Mouse (Mus musculus) lung, postnatal 0 days (tissue): ENCODE data around the gene Grik3. TPM values are rescaled to one million over a fixed set of nuclear protein-coding genes. Genes with fewer than 3 reads are reported as not detected.
A peak's percentile ranks its signal among the peaks of the same experiment; 100 is the strongest.

Experiments used
- ATAC-seq: fragments of 200-750 bp; cut with Nextera tagmentation; 2 replicates; pipeline ENCODE4 v1.8.0; 2017; ENCODE audit warnings: moderate library complexity
- DNase-seq: peaks from one replicate; pipeline ENCODE4 v3.0.0-alpha.2; 2016; ENCODE audit warnings: low spot score
- H3K27ac ChIP-seq: fragments of 300-500 bp; sonication (generic); 2 replicates; pipeline ENCODE4 v1.5.1; 2014; ENCODE audit warnings: antibody characterized with exemption, mild to moderate bottlenecking, low read length, mixed read lengths
- H3K27me3 ChIP-seq: fragments of 300-500 bp; sonication (generic); replicated peaks from 2 replicates; pipeline ENCODE4 v1.6.1; 2014; ENCODE audit warnings: low read length, mixed read lengths; ENCODE audit not compliant: insufficient read depth
- H3K36me3 ChIP-seq: fragments of 300-500 bp; sonication (generic); 2 replicates; pipeline ENCODE4 v1.6.1; 2014; ENCODE audit warnings: low read length, mixed read lengths; ENCODE audit not compliant: insufficient read depth
- H3K4me1 ChIP-seq: fragments of 300-500 bp; sonication (generic); 2 replicates; pipeline ENCODE4 v1.6.1; 2014; ENCODE audit warnings: antibody characterized with exemption, low read depth, low read length, mixed read lengths; ENCODE audit not compliant: insufficient read depth
- H3K4me2 ChIP-seq: fragments of 300-500 bp; sonication (generic); replicated peaks from 2 replicates; pipeline ENCODE4 v1.6.1; 2014; ENCODE audit warnings: low read depth, mild to moderate bottlenecking, low read length, moderate library complexity, mixed read lengths
- H3K4me3 ChIP-seq: fragments of 300-500 bp; sonication (generic); 2 replicates; pipeline ENCODE4 v1.5.1; 2014; ENCODE audit warnings: low read depth, low read length
- H3K9ac ChIP-seq: fragments of 300-500 bp; sonication (generic); replicated peaks from 2 replicates; pipeline ENCODE4 v1.6.1; 2014; ENCODE audit warnings: low read depth, mild to moderate bottlenecking
- H3K9me3 ChIP-seq: fragments of 300-500 bp; sonication (generic); 2 replicates; pipeline ENCODE4 v1.6.1; 2016; ENCODE audit warnings: low read length, mixed read lengths
- CTCF ChIP-seq: IDR thresholded peaks from 2 replicates; pipeline ENCODE4 v1.5.1; 2016; ENCODE audit warnings: antibody characterized with exemption, mild to moderate bottlenecking
- EP300 ChIP-seq: IDR thresholded peaks from 2 replicates; pipeline ENCODE4 v1.6.1; 2016; ENCODE audit warnings: antibody characterized with exemption, mild to moderate bottlenecking, control low read depth
- WGBS: fragments of 180-500 bp; shearing (Covaris S2); extraction: QIAGEN DNeasy Blood & Tissue Kit; methylation state at CpG from one replicate; pipeline ENCODE4 v1.1.7; 2014; 5-methylcytosine and 5-hydroxymethylcytosine counted together
- polyA plus RNA-seq: library from polyadenylated mRNA; unstranded; fragments of >200 nt; fragmentation: Nextera tagmentation; extraction: Ambion mirVana; gene quantifications from 2 replicates; pipeline ENCODE4 v1.2.1, GENCODE M21; 2015

The Grik3 gene
- polyA plus RNA-seq, 1 experiment from 2014 or later: not detected

GRCm38 (mm10) chr4:125624885-125625678 is 134.6 kb downstream of the Grik3 start:
- Histone ChIP-seq H3K4me1 (no peaks in the 10 kb centered on the region), H3K27ac (no peak overlapping the region), H3K9ac (no peak overlapping the region), H3K4me2 (no peak overlapping the region), H3K36me3 (no peaks in the 10 kb centered on the region), H3K27me3 (no peaks in the 10 kb centered on the region), H3K9me3 (no peaks in the 10 kb centered on the region), H3K4me3 (no peak overlapping the region)
- no peak for TF ChIP-seq EP300
- TF ChIP-seq CTCF: no peak
- ATAC-seq (no peak), DNase-seq (no peak)
- WGBS: 85% methylated on average over 9 of the region's 9 CpGs

- H3K9me3 ChIP-seq: no peaks in the 10 kb centered on the region
- DNase-seq (peak; percentile 21), ATAC-seq (no peak)
- 61% methylated on average over 4 of the region's 4 CpGs for WGBS
- H3K4me1 ChIP-seq: no peaks in the 10 kb centered on the region
- no peak overlapping the region for H3K4me3 ChIP-seq
- no peaks in the 10 kb centered on the region for H3K27me3 ChIP-seq
- H3K4me2 ChIP-seq: no peak overlapping the region
- H3K9ac ChIP-seq: no peak overlapping the region
- H3K27ac ChIP-seq: no peak overlapping the region
- no peak for TF ChIP-seq CTCF
- no peak for TF ChIP-seq EP300
- no peaks in the 10 kb centered on the region for H3K36me3 ChIP-seq
These were observed 139.0 kb downstream of the Grik3 start for GRCm38 (mm10) chr4:125629544-125629943.

- H3K9ac ChIP-seq: no peak overlapping the region
- 77% methylated on average over 11 of the region's 11 CpGs for WGBS
These were observed 144.5 kb downstream of the Grik3 start for GRCm38 (mm10) chr4:125635037-125635436.

GRCm38 (mm10) chr4:125636616-125637304 is 146.3 kb downstream of the Grik3 start:
- no peak overlapping the region for H3K27ac ChIP-seq
- no peak for ATAC-seq
- H3K36me3 ChIP-seq: no peaks in the 10 kb centered on the region
- no peak overlapping the region for H3K4me3 ChIP-seq
- no peak overlapping the region for H3K9ac ChIP-seq
- H3K4me2 ChIP-seq: no peak overlapping the region
- 51% methylated on average over 13 of the region's 13 CpGs for WGBS
- H3K9me3 ChIP-seq: no peaks in the 10 kb centered on the region
- TF ChIP-seq CTCF (no peak), EP300 (no peak)
- DNase-seq: no peak
- no peaks in the 10 kb centered on the region for H3K4me1 ChIP-seq
- H3K27me3 ChIP-seq: no peaks in the 10 kb centered on the region

More at GRCm38 (mm10) chr4:125635037-125635436, 144.5 kb downstream of the Grik3 start:
- H3K4me1 ChIP-seq: no peaks in the 10 kb centered on the region
- no peaks in the 10 kb centered on the region for H3K9me3 ChIP-seq
- no peak overlapping the region for H3K4me3 ChIP-seq
- H3K4me2 ChIP-seq: no peak overlapping the region
- DNase-seq: no peak
- H3K36me3 ChIP-seq: no peaks in the 10 kb centered on the region
- ATAC-seq: no peak
- H3K27ac ChIP-seq: no peak overlapping the region
- TF ChIP-seq CTCF (no peak), EP300 (no peak)
- H3K27me3 ChIP-seq: no peaks in the 10 kb centered on the region

GRCm38 (mm10) chr4:125637364-125637763 is 146.9 kb downstream of the Grik3 start:
- no peaks in the 10 kb centered on the region for H3K9me3 ChIP-seq
- TF ChIP-seq EP300 (no peak), CTCF (no peak)
- 74% methylated on average over 13 of the region's 13 CpGs for WGBS
- DNase-seq: no peak
- no peaks in the 10 kb centered on the region for H3K4me1 ChIP-seq
- H3K4me2 ChIP-seq: no peak overlapping the region
- ATAC-seq: no peak
- no peak overlapping the region for H3K27ac ChIP-seq
- no peak overlapping the region for H3K4me3 ChIP-seq
- no peaks in the 10 kb centered on the region for H3K36me3 ChIP-seq
- H3K9ac ChIP-seq: no peak overlapping the region
- H3K27me3 ChIP-seq: no peaks in the 10 kb centered on the region

GRCm38 (mm10) chr4:125640520-125640919 is 150.0 kb downstream of the Grik3 start:
- H3K4me2 ChIP-seq: no peak overlapping the region
- no peak overlapping the region for H3K4me3 ChIP-seq
- H3K27me3 ChIP-seq: no peaks in the 10 kb centered on the region
- no peak for ATAC-seq
- no peak overlapping the region for H3K27ac ChIP-seq
- no peak for DNase-seq
- no peaks in the 10 kb centered on the region for H3K9me3 ChIP-seq
- H3K9ac ChIP-seq: no peak overlapping the region
- WGBS: 52% methylated on average over 9 of the region's 9 CpGs
- no peaks in the 10 kb centered on the region for H3K36me3 ChIP-seq
- TF ChIP-seq EP300 (no peak), CTCF (no peak)
- no peaks in the 10 kb centered on the region for H3K4me1 ChIP-seq
